Mouse (Mus musculus) lung, embryonic 16.5 days (tissue): ENCODE results near the gene Olfr877. TPM values are rescaled to one million over a fixed set of nuclear protein-coding genes. Genes with fewer than 3 reads are reported as not detected.

Experiments
- ATAC-seq: fragments of 200-750 bp; cut with Nextera tagmentation; 2 replicates; pipeline ENCODE4 v1.8.0; 2017; ENCODE audit warnings: low read depth, mild to moderate bottlenecking, moderate library complexity
- H3K27ac ChIP-seq: fragments of 300-500 bp; sonication (generic); 2 replicates; pipeline ENCODE4 v1.5.1; 2014; ENCODE audit warnings: mild to moderate bottlenecking, control low read depth, low read length
- H3K27me3 ChIP-seq: fragments of 300-500 bp; sonication (generic); 2 replicates; pipeline ENCODE4 v1.6.1; 2014; ENCODE audit warnings: low read depth, low read length, mixed read lengths; ENCODE audit not compliant: control insufficient read depth, insufficient read depth
- H3K36me3 ChIP-seq: fragments of 300-500 bp; sonication (generic); 2 replicates; pipeline ENCODE4 v1.6.1; 2014; ENCODE audit warnings: low read length; ENCODE audit not compliant: control insufficient read depth, insufficient read depth
- H3K4me1 ChIP-seq: fragments of 300-500 bp; sonication (generic); replicated peaks from 2 replicates; pipeline ENCODE4 v1.6.1; 2014; ENCODE audit warnings: low read length, mixed read lengths; ENCODE audit not compliant: control insufficient read depth, insufficient read depth
- H3K4me2 ChIP-seq: fragments of 300-500 bp; sonication (generic); 2 replicates; pipeline ENCODE4 v1.6.1; 2014; ENCODE audit warnings: low read depth, low read length, control low read depth
- H3K4me3 ChIP-seq: fragments of 300-500 bp; sonication (generic); 2 replicates; pipeline ENCODE4 v1.5.1; 2014; ENCODE audit warnings: mild to moderate bottlenecking, low read length, control low read depth
- H3K9ac ChIP-seq: fragments of 300-500 bp; sonication (generic); 2 replicates; pipeline ENCODE4 v1.6.1; 2014; ENCODE audit warnings: low read length, control low read depth
- H3K9me3 ChIP-seq: fragments of 300-500 bp; sonication (generic); 2 replicates; pipeline ENCODE4 v1.6.1; 2016; ENCODE audit warnings: low read length; ENCODE audit not compliant: control insufficient read depth
- WGBS: fragments of 180-500 bp; shearing (Covaris S2); extraction: QIAGEN DNeasy Blood & Tissue Kit; methylation state at CpG from one replicate; pipeline ENCODE4 v1.1.7; 2014; 5-methylcytosine and 5-hydroxymethylcytosine counted together
- polyA plus RNA-seq: library from polyadenylated mRNA; unstranded; fragments of >200 nt; fragmentation: Nextera tagmentation; extraction: Ambion mirVana; gene quantifications from 2 replicates; pipeline ENCODE4 v1.2.1, GENCODE M21; 2015

Olfr877 gene
- polyA plus RNA-seq, 1 experiment from 2014 or later: not detected

DNA sequence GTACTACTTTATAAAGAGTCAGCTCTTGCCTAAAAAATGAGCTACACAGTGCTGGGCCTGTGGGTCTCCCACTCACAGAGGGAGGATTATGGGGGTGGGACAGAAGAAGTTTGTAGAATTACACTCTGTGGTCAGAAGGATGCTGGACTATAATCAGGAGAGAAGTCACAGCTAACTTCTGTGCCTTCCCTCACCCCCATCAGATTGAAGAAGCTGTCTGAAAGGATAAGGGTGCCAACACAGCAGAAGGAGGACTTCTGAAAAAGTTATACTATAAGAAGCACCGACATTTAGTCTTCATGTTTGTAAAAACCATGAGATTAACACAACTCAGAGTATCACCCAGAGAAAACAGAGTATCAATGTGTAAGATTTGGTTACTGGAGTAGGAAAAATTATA is 17.0 kb downstream of the Olfr877 start:
- no peaks in the 10 kb centered on the region for H3K36me3 ChIP-seq
- no peak overlapping the region for H3K4me3 ChIP-seq
- H3K4me1 ChIP-seq: no peaks in the 10 kb centered on the region
- H3K9me3 ChIP-seq: no peaks in the 10 kb centered on the region
- 59% methylated on average over 1 of the region's 1 CpGs for WGBS
- no peak overlapping the region for H3K4me2 ChIP-seq
- no peaks in the 10 kb centered on the region for H3K27me3 ChIP-seq
- no peak overlapping the region for H3K9ac ChIP-seq
- no peak for ATAC-seq
- H3K27ac ChIP-seq: no peak overlapping the region

GRCm38 (mm10) chr9:37871536-37871935 is 17.5 kb downstream of the Olfr877 start:
- WGBS: 40% methylated on average over 1 of the region's 1 CpGs
- H3K4me3 ChIP-seq: no peak overlapping the region
- no peak overlapping the region for H3K27ac ChIP-seq
- no peak overlapping the region for H3K4me2 ChIP-seq
- H3K4me1 ChIP-seq: no peaks in the 10 kb centered on the region
- no peaks in the 10 kb centered on the region for H3K36me3 ChIP-seq
- no peaks in the 10 kb centered on the region for H3K9me3 ChIP-seq
- no peak for ATAC-seq
- no peaks in the 10 kb centered on the region for H3K27me3 ChIP-seq
- no peak overlapping the region for H3K9ac ChIP-seq

- Histone ChIP-seq H3K4me1 (no peaks in the 10 kb centered on the region), H3K4me3 (no peak overlapping the region), H3K9me3 (no peaks in the 10 kb centered on the region), H3K27me3 (no peaks in the 10 kb centered on the region), H3K27ac (no peak overlapping the region), H3K9ac (no peak overlapping the region), H3K4me2 (no peak overlapping the region), H3K36me3 (no peaks in the 10 kb centered on the region)
- 13% methylated on average over 2 of the region's 2 CpGs for WGBS
- ATAC-seq: no peak
These were observed 36.9 kb downstream of the Olfr877 start for GRCm38 (mm10) chr9:37890960-37891359.

DNA sequence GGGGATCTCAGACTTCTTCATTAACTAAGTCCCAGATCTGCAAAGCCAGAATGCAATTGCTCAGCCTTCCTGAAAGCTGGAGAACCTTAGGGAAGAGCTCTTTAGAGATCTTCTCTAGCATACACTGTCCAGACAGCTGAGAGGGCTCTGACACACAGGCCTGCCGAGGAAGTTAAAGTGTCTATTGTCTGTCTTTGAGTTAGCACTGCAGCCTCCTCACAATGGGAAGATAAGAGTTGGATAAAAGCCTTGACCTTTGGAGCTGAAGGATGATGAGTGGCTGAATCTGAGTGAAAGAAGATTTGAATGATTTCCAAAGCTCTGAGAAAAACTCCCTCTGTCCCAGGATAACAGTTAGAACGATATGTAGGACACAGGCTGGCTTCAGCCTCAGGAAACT is 42.6 kb downstream of the Olfr877 start, which contains the start of gene Olfr145:
TSS of gene Olfr145 (plus strand) at position 64 of the 400 bp plus-strand sequence.
- Histone ChIP-seq H3K36me3 (no peaks in the 10 kb centered on the region), H3K27me3 (no peaks in the 10 kb centered on the region), H3K27ac (no peak within 1 kb of the TSS), H3K9ac (no peak within 1 kb of the TSS), H3K4me1 (no peaks in the 10 kb centered on the region), H3K4me3 (no peak within 1 kb of the TSS), H3K4me2 (no peak within 1 kb of the TSS), H3K9me3 (no peaks in the 10 kb centered on the region)
- no peak for ATAC-seq
- WGBS: 30% methylated on average over 2 of the region's 2 CpGs

DNA sequence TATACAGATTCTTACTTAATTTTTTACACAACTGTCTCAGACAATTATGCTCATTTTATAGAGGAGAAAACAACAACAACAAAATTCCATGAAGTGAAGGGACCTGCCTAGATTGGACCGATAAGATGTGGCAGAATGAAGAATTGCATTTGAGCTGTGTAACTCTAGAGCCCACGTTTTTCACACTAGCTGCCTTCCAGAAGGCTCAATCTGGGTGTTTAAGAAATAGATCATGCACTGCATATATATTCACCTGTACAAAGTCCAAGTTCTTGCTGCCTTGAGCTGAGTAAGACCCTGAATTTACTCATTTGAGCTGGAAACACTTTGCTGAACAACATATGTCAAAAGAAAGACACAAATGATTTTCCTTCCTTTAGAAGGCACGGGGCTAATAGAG is 51.5 kb downstream of the Olfr877 start:
- Histone ChIP-seq H3K4me1 (no peaks in the 10 kb centered on the region), H3K4me3 (no peak overlapping the region), H3K4me2 (no peak overlapping the region), H3K36me3 (no peaks in the 10 kb centered on the region), H3K27ac (no peak overlapping the region), H3K9ac (no peak overlapping the region), H3K9me3 (no peaks in the 10 kb centered on the region), H3K27me3 (no peaks in the 10 kb centered on the region)
- no peak for ATAC-seq
- WGBS: 61% methylated on average over 3 of the region's 3 CpGs

Other genes with a start within 250 kb of the Olfr877 start
- 11.8 and 13.8 TPM in 2 replicates for gene Spa17, start 240.5 kb upstream of the Olfr877 start, polyA plus RNA-seq
- gene Tbrg1, start 197.0 kb upstream of the Olfr877 start, polyA plus RNA-seq: 134 and 139 TPM in 2 replicates
- 1.0 TPM in 1 of 2 replicates, not detected in the other for gene Panx3, start 185.0 kb upstream of the Olfr877 start, polyA plus RNA-seq
- gene Olfr160, start 138.0 kb upstream of the Olfr877 start, polyA plus RNA-seq: not detected in 2 replicates
- gene Olfr874, start 109.2 kb upstream of the Olfr877 start, polyA plus RNA-seq: not detected in 2 replicates
- gene Olfr875, start 82.4 kb upstream of the Olfr877 start, polyA plus RNA-seq: not detected in 2 replicates
- not detected in 2 replicates for gene Olfr876, start 51.2 kb upstream of the Olfr877 start, polyA plus RNA-seq
- not detected in 2 replicates for gene Olfr145, start 42.5 kb downstream of the Olfr877 start, polyA plus RNA-seq
- gene Olfr878, start 63.6 kb downstream of the Olfr877 start, polyA plus RNA-seq: not detected in 2 replicates
- gene Olfr881, start 137.6 kb downstream of the Olfr877 start, polyA plus RNA-seq: not detected in 2 replicates
- gene Olfr883, start 171.5 kb downstream of the Olfr877 start, polyA plus RNA-seq: not detected in 2 replicates
- not detected in 2 replicates for gene Olfr884, start 192.3 kb downstream of the Olfr877 start, polyA plus RNA-seq
- gene Olfr885, start 207.1 kb downstream of the Olfr877 start, polyA plus RNA-seq: not detected in 2 replicates
- not detected in 2 replicates for gene Olfr887, start 229.8 kb downstream of the Olfr877 start, polyA plus RNA-seq